Mouse (Mus musculus) small intestine, adult 2 months (tissue): Measurements from ENCODE around the gene Sox6. TPM values are rescaled to one million over a fixed set of nuclear protein-coding genes. Genes with fewer than 3 reads are reported as not detected.

Experiments used
- H3K27ac ChIP-seq: fragments of 200-500 bp; 2 replicates; pipeline ENCODE4 v1.5.1; 2012; ENCODE audit warnings: low read depth, low read length, control low read depth, inconsistent platforms; ENCODE audit not compliant: insufficient read depth
- H3K27me3 ChIP-seq: fragments of 200-500 bp; 2 replicates; pipeline ENCODE4 v1.6.1; 2012; ENCODE audit warnings: mild to moderate bottlenecking, moderate library complexity, low read length, inconsistent platforms; ENCODE audit not compliant: control insufficient read depth, insufficient read depth
- H3K36me3 ChIP-seq: fragments of 200-500 bp; 2 replicates; pipeline ENCODE4 v1.6.1; 2012; ENCODE audit warnings: mild to moderate bottlenecking, low read length, control low read depth, inconsistent platforms; ENCODE audit not compliant: control insufficient read depth, insufficient read depth
- H3K4me1 ChIP-seq: fragments of 200-500 bp; 2 replicates; pipeline ENCODE4 v1.6.1; 2012; ENCODE audit warnings: low read length, inconsistent platforms, mixed read lengths; ENCODE audit not compliant: control insufficient read depth, insufficient read depth, insufficient read length
- H3K4me3 ChIP-seq: fragments of 200-500 bp; 2 replicates; pipeline ENCODE4 v1.5.1; 2012; ENCODE audit warnings: low read depth, mild to moderate bottlenecking, control low read depth, inconsistent platforms, low read length, moderate library complexity
- CTCF ChIP-seq: fragments of 200-500 bp; IDR thresholded peaks from 2 replicates; pipeline ENCODE4 v1.5.1; 2012; ENCODE audit warnings: low read depth, mild to moderate bottlenecking, control low read depth, inconsistent platforms, low read length, moderate library complexity, mixed read lengths; ENCODE audit not compliant: insufficient replicate concordance, insufficient read length; ENCODE audit errors: extremely low read depth
- POLR2A ChIP-seq: fragments of 200-500 bp; IDR thresholded peaks from 2 replicates; pipeline ENCODE4 v1.6.1; 2012; ENCODE audit warnings: low read depth, mild to moderate bottlenecking, control low read depth, inconsistent platforms, low read length, moderate library complexity
- WGBS: fragments of 180-500 bp; shearing (Covaris S2); methylation state at CpG from one replicate; pipeline ENCODE4 v1.1.7; 2018; 5-methylcytosine and 5-hydroxymethylcytosine counted together
- polyA plus RNA-seq: library from polyadenylated mRNA; depleted of rRNA; stranded (reverse); fragments of >200 nt; gene quantifications from 2 replicates; pipeline ENCODE4 v1.2.3, GENCODE M21; 2012

Gene Sox6
- polyA plus RNA-seq, 1 experiment, result 17.6 TPM

DNA sequence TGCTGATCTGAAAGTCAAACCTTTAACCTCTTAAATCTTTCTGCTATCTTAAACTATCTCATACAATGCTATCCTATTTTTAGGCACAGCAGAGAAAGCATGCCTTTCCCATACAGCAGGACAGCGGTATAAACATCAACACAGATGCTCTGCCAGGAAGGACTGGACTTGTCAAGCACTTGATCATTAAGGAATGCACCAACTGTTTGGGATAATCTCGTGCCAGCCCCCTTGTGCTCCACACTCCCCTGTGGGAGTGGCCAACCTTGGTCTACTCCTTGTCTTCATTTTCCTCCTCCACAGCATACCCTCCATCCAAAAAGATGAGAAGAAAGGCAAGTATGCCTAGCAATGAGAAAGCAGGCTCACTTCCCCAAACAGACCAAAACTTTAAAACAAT lies 332.5 kb downstream of the Sox6 start:
- Histone ChIP-seq H3K4me1 (no peaks in the 10 kb centered on the region), H3K27ac (no peak overlapping the region), H3K36me3 (no peaks in the 10 kb centered on the region), H3K4me3 (no peak overlapping the region), H3K27me3 (no peaks in the 10 kb centered on the region; the same call in 1 of the 2 replicates)
- WGBS, result 46% methylated on average over 2 of the region's 2 CpGs
- no peak for TF ChIP-seq POLR2A

DNA sequence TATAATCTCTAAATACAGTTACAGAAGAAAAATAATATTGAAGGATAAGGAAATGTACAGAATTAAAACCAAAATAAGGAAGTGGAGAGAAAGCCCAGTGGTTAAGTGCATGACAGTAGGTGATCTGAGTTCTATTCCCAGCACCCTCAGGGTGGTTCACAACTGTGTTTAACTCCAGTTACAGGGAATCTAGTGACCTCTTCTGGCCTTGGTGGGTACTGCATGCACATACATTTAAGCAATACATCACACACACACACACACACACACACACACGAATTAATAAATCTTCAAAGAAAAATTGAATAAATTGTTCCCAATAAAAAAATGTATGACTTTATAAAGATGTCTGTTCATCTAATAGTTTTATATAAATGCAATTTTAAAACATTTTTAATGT lies 340.5 kb downstream of the Sox6 start:
- Histone ChIP-seq H3K36me3 (no peaks in the 10 kb centered on the region), H3K4me3 (no peak overlapping the region), H3K27ac (no peak overlapping the region), H3K4me1 (no peaks in the 10 kb centered on the region), H3K27me3 (no peaks in the 10 kb centered on the region)
- WGBS, result 97% methylated on average over 1 of the region's 1 CpGs
- TF ChIP-seq CTCF, result no peak
- no peak for TF ChIP-seq POLR2A

DNA sequence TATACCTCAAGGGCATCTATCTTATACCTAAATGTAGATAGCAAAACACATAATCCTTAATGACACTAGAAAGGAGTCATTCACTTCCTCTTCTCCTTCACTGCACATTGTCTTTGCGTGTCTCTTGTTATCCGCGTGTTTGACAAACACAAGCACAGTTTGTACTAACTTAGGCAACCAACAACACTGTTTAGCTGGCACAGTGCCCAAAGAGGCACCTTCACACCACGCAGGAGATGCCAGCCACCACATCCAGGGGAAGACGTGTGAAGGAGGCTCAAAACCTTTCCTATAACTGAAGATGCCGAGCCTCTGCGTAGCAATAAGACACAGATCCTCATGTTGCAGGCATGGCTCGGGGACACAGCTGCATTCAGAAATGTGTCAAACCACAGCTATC lies 345.4 kb downstream of the Sox6 start:
- Histone ChIP-seq H3K36me3 (no peaks in the 10 kb centered on the region), H3K27ac (no peak overlapping the region), H3K4me1 (no peaks in the 10 kb centered on the region), H3K27me3 (no peaks in the 10 kb centered on the region), H3K4me3 (no peak overlapping the region)
- 69% methylated on average over 8 of the region's 8 CpGs for WGBS
- TF ChIP-seq POLR2A, result no peak
- no peak for TF ChIP-seq CTCF

DNA sequence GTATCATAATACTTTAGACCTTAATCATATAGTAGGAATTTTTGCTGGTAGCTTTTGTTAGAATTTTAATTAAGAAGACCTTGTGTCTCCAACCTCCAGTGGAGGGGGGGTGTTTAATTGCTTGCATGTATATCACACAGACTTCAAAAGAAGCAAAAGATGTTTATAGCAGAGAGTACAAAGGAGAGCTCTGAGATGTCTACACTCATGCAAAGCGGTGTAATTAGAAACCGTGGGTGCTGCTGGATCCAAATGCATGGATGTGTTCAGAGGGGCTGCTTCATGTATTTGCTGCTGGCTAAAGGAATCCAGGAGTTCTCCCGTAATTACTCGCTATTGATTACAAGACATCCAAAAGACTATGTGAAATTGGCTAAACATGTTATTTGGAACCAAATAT lies 347.5 kb downstream of the Sox6 start:
- no peak for TF ChIP-seq CTCF
- TF ChIP-seq POLR2A, result no peak
- WGBS, result 88% methylated on average over 4 of the region's 4 CpGs

DNA sequence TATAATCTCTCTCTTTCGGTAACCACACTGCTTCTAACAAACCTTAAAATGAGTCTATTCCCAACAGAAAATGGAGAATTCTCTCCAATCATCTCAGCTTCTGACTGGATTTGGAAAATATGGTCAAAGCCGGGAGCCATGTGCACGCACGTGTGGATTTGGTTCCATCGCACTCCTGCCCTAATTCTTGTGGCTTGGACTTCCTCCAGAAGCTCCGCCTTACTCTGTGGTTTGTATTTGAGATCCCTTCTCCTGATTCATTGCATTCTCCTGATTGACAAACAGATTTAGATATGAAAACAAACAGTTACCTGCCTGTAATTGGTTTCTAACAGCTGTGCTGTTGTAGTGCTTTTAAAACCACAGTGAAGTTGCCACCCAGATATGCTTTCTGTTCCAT lies 351.9 kb downstream of the Sox6 start:
- Histone ChIP-seq H3K4me1 (peaks cover 9% of the 10 kb centered on the region; the same call in 1 of the 2 replicates), H3K27ac (no peak overlapping the region), H3K36me3 (no peaks in the 10 kb centered on the region), H3K27me3 (no peaks in the 10 kb centered on the region), H3K4me3 (no peak overlapping the region)
- 34% methylated on average over 6 of the region's 6 CpGs for WGBS
- TF ChIP-seq POLR2A (no peak), CTCF (no peak)

More for the DNA sequence above, 347.5 kb downstream of the Sox6 start:
- Histone ChIP-seq H3K4me3 (no peak overlapping the region), H3K4me1 (no peaks in the 10 kb centered on the region), H3K27ac (no peak overlapping the region), H3K36me3 (no peaks in the 10 kb centered on the region), H3K27me3 (no peaks in the 10 kb centered on the region)

DNA sequence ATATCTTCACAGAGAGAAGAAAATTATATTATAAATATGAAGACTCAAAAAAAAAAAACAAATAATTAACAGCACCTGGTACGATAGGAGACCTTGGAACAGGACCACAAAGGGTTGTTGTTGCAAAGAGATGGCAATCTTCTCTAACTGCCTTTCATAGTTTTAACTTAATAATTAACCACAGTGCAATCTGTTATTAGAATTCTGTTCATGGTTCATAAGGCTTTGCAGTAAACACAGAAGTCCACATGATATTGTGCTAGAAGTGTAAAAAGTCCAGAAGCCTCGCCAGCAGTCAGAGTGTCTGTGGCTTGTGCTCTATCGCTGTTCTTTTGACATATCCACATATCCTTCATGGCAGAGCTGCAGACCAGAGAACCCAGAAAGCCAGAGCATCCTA lies 354.5 kb downstream of the Sox6 start:
- Histone ChIP-seq H3K27ac (no peak overlapping the region), H3K36me3 (no peaks in the 10 kb centered on the region), H3K4me1 (peaks cover 9% of the 10 kb centered on the region; the same call in 1 of the 2 replicates), H3K27me3 (no peaks in the 10 kb centered on the region), H3K4me3 (no peak overlapping the region)
- TF ChIP-seq CTCF (no peak), POLR2A (no peak)
- WGBS, result 29% methylated on average over 3 of the region's 3 CpGs

DNA sequence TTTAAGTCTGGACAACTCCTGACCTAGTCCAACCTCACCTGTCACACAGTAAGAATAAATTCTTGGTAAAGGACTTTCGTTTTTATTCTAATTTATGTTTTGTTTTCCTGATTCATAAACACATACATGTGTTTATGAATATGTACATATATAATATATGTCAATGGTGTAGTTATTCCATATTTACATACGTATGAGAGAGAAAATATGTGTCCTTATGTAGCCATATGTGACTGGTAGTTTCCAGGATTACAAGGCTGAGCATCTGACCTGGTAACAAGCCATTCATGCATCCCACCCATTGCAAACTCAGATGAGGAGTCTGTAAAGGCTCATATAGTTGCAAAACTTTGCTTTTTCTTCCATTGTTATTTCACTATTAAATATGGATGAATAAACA lies 366.8 kb downstream of the Sox6 start:
- no peak overlapping the region for H3K4me3 ChIP-seq
- no peak overlapping the region for H3K27ac ChIP-seq
- peaks cover 9% of the 10 kb centered on the region; the same call in 1 of the 2 replicates for H3K4me1 ChIP-seq
- 87% methylated on average over 2 of the region's 2 CpGs for WGBS
- TF ChIP-seq CTCF (no peak), POLR2A (no peak)
- H3K36me3 ChIP-seq, result no peaks in the 10 kb centered on the region
- H3K27me3 ChIP-seq, result no peaks in the 10 kb centered on the region

DNA sequence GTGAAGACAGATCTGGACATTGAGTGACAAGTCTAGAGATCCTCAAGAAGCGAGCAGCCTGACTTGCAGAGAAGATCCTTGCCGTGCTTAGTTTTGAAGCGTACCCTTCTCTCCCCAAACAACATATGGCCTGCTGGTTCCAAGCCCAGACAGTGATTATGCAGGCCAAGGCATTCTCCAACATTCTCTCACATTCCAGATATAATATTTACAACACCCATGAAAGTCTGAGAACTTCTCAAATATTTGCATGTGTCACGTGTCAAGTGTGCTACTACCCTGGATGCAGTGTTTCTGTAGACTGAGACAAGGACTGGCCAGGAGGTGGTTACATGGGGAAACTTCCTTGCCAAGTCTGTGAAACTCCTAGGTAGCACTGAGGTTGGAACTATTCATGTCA lies 367.3 kb downstream of the Sox6 start:
- TF ChIP-seq POLR2A, result no peak
- TF ChIP-seq CTCF, result no peak
- WGBS, result 67% methylated on average over 4 of the region's 4 CpGs
- Histone ChIP-seq H3K4me1 (peaks cover 11% of the 10 kb centered on the region; the same call in 1 of the 2 replicates), H3K4me3 (no peak overlapping the region), H3K36me3 (no peaks in the 10 kb centered on the region), H3K27ac (no peak overlapping the region), H3K27me3 (no peaks in the 10 kb centered on the region)
